Mouse (Mus musculus): ENCODE data around the gene Bloc1s2. TPM values are rescaled to one million over a fixed set of nuclear protein-coding genes. Genes with fewer than 3 reads are reported as not detected.

Bloc1s2 gene
- polyA plus RNA-seq, 1 experiment from 2014 or later: 96.2 TPM

DNA sequence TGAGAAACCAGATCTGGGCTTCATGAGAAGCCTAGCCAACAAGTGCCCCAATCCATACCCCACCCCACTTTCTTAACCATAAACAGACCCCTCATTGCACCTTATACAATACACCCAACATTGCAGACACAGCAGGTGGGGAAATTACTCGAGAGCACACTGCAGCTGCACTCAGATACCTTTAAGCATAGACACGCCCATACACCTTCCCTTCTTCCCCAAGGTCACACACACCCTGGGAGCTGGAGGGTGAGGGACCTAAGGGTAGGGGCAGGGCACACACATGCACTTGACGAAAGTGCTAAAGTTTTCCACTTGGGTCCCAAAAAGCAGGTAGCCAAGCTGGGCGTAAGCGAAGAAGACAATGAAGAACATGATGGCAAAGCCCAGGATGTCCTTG lies 7.5 kb upstream of the Bloc1s2 start:
- Histone ChIP-seq H3K4me1 (no peaks in the 10 kb centered on the region), H3K9ac (no peak overlapping the region), H3K4me3 (no peak overlapping the region), H3K4me2 (replicated peaks) (no peak overlapping the region), H3K27ac (no peak overlapping the region), H3K27me3 (peaks cover 53% of the 10 kb centered on the region), H3K9me3 (no peaks in the 10 kb centered on the region), H3K36me3 (no peaks in the 10 kb centered on the region)
- no peak for ATAC-seq (ENCODE audit: low FRiP score, low read depth)
- WGBS: 77% methylated on average over 5 of the region's 5 CpGs

DNA sequence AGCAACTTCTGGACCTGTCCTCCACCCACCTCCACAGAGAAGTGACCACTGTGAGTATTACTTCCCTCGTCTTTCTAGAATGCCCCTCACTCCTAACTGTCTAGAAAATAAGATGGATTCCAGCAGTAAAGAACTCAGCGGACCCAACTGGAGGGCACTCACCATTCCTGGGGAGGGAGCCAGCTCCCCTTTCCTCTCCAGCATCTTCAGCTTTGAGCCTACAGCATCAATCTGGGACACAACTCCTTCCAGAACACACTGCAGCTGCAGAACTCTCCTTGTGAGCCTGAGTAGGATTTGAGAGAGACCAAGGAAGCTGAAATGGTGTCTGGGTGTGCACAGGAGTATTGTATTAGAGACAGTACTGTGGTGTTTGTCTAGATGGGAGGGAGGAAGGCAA lies 2.7 kb upstream of the Bloc1s2 start:
- H3K9ac ChIP-seq: no peak overlapping the region
- peaks cover 10% of the 10 kb centered on the region for H3K4me1 ChIP-seq
- peaks cover 7% of the 10 kb centered on the region; the same call in 1 of the 2 replicates for H3K36me3 ChIP-seq
- no peak overlapping the region for H3K4me2 ChIP-seq (replicated peaks)
- H3K9me3 ChIP-seq: no peaks in the 10 kb centered on the region
- H3K4me3 ChIP-seq: no peak overlapping the region
- peaks cover 21% of the 10 kb centered on the region for H3K27me3 ChIP-seq
- 69% methylated on average over 2 of the region's 2 CpGs for WGBS
- no peak for ATAC-seq (ENCODE audit: low FRiP score, low read depth)
- no peak overlapping the region for H3K27ac ChIP-seq

DNA sequence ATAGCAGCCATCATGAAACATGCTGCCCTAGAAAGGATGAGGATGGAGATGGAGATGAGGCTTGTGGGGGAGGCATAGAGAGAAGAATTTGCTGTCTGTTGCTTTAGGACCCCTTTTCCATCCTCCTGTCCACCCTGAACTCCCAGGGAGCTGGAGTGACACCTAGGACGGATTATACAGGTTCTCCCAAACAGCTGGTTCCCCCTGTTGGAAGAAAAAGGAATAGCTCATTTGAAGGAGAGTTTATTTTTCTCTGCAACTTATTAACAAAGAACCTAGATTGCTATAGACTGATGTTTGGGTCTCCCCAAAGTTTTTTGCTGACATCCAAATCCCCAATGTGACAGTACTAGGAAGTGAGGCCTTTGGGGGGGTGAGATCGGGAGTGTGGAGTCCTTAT lies 2.1 kb upstream of the Bloc1s2 start:
- no peaks in the 10 kb centered on the region for H3K9me3 ChIP-seq
- H3K27me3 ChIP-seq: peaks cover 17% of the 10 kb centered on the region
- H3K4me3 ChIP-seq: no peak overlapping the region
- H3K27ac ChIP-seq: no peak overlapping the region
- H3K36me3 ChIP-seq: peaks cover 11% of the 10 kb centered on the region
- ATAC-seq (ENCODE audit: low FRiP score, low read depth): no peak
- no peak overlapping the region for H3K4me2 ChIP-seq (replicated peaks)
- 30% methylated on average over 2 of the region's 2 CpGs for WGBS
- no peak overlapping the region for H3K9ac ChIP-seq
- peaks cover 10% of the 10 kb centered on the region for H3K4me1 ChIP-seq

DNA sequence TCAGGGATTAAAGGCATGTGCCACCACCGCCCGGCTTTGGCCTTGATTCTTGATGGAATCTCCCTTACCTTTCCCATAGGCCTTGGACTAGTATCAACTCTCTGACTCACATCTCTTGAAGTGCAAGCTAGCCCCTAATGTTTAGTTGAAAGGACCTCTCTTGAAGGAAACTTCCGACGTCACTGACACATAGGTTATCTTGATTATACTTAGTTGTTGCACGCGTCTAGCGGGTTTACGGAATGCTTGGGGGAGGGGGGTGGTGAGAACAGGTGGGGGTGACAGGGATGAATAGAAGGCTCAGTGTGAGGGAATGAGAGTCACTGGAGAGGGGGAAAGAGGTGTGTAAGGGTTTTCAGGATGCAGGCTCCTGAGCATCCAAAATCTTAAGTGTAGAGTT lies 705 bp upstream of the Bloc1s2 start:
- Histone ChIP-seq H3K4me1 (peaks cover 10% of the 10 kb centered on the region), H3K9ac (no peak overlapping the region), H3K4me2 (replicated peaks) (no peak overlapping the region), H3K27ac (no peak overlapping the region), H3K4me3 (no peak overlapping the region), H3K36me3 (peaks cover 25% of the 10 kb centered on the region), H3K9me3 (no peaks in the 10 kb centered on the region), H3K27me3 (peaks cover 12% of the 10 kb centered on the region)
- WGBS: 95% methylated on average over 8 of the region's 8 CpGs
- ATAC-seq (ENCODE audit: low FRiP score, low read depth): no peak

DNA sequence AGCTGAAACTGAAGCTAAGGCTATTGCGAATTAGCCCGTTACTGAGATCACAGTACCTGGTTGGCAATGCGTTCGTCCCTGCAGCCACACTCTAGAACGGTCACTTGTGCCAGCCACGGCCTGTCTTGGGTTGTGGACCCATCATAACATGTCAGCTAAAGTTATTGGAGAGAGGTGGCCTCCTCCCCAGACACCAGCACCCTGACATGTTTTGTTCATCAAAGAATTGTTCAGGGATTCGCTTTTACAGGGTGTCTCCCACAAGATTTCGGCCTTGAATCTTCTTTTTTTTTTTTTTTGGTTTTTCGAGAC lies 278 bp upstream of the Bloc1s2 start:
- Histone ChIP-seq H3K9ac (0 out of 2 replicates have a peak overlapping the region, but pooled peaks have one; percentile 73), H3K9me3 (no peaks in the 10 kb centered on the region), H3K4me2 (replicated peaks) (peak overlapping the region; percentile 83), H3K4me1 (peaks cover 10% of the 10 kb centered on the region), H3K27ac (no peak overlapping the region), H3K4me3 (peak overlapping the region; percentile 77), H3K36me3 (peaks cover 30% of the 10 kb centered on the region), H3K27me3 (peaks cover 10% of the 10 kb centered on the region)
- WGBS: 68% methylated on average over 9 of the region's 9 CpGs
- ATAC-seq (ENCODE audit: low FRiP score, low read depth): no peak

DNA sequence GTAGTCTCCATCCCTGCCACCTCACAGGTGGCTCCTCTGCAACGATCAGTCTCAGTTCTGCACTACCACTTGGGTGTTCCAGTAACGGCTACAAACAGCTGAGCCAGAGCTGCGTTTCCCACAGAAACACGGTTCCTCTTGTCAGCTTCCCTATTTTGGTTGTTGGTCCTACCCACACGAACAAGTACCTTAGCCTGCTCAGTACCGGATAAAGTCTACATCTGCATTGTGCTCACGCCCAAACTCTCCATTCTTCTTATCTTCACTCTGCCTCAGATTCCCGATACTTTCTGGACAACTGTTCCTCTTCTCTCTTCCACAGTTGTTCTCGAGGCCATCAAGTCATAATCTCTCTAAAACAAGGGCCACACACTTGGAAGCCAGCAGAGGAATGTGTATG lies 1.9 kb downstream of the Bloc1s2 start:
- Histone ChIP-seq H3K4me3 (no peak overlapping the region), H3K4me1 (peaks cover 10% of the 10 kb centered on the region), H3K27me3 (peaks cover 5% of the 10 kb centered on the region; the same call in 1 of the 2 replicates), H3K36me3 (peaks cover 49% of the 10 kb centered on the region), H3K9me3 (no peaks in the 10 kb centered on the region), H3K9ac (no peak overlapping the region), H3K27ac (no peak overlapping the region), H3K4me2 (replicated peaks) (no peak overlapping the region)
- WGBS: 92% methylated on average over 9 of the region's 9 CpGs
- ATAC-seq (ENCODE audit: low FRiP score, low read depth): no peak

DNA sequence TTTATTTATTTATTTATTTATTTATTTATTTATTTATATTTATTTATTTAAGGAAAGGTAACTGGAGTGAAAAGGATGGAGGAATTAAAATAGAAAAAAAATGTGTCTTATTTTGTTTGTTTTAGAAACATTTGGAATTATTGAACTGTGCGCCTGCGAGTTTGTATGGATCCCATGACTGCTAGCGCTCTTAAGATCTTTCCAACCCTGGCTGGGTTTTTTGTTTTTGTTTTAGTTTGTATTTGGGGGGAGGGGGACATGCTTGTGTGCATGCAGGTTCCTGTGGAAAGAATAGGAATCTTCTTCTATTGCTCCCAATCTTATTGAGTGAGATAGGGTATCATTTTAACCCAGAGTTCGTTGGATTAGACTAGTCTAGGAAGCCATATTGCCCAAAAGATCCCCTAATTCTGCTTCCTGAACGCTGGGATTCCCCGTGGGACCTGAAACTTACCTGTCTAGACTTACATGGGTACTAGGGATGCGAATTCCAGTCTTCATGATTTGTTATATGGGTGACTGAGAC lies 10.2 kb downstream of the Bloc1s2 start:
- H3K9me3 ChIP-seq: peaks cover 5% of the 10 kb centered on the region; the same call in 1 of the 2 replicates
- no peak overlapping the region for H3K27ac ChIP-seq
- 31% methylated on average over 7 of the region's 7 CpGs for WGBS
- peak overlapping the region; percentile 80 for H3K4me3 ChIP-seq
- peak overlapping the region; percentile 51 for H3K9ac ChIP-seq
- peak overlapping the region; percentile 61 for H3K4me2 ChIP-seq (replicated peaks)
- no peak for ATAC-seq (ENCODE audit: low FRiP score, low read depth)
- H3K4me1 ChIP-seq: peaks cover 8% of the 10 kb centered on the region
- H3K27me3 ChIP-seq: no peaks in the 10 kb centered on the region
- H3K36me3 ChIP-seq: peaks cover 38% of the 10 kb centered on the region

DNA sequence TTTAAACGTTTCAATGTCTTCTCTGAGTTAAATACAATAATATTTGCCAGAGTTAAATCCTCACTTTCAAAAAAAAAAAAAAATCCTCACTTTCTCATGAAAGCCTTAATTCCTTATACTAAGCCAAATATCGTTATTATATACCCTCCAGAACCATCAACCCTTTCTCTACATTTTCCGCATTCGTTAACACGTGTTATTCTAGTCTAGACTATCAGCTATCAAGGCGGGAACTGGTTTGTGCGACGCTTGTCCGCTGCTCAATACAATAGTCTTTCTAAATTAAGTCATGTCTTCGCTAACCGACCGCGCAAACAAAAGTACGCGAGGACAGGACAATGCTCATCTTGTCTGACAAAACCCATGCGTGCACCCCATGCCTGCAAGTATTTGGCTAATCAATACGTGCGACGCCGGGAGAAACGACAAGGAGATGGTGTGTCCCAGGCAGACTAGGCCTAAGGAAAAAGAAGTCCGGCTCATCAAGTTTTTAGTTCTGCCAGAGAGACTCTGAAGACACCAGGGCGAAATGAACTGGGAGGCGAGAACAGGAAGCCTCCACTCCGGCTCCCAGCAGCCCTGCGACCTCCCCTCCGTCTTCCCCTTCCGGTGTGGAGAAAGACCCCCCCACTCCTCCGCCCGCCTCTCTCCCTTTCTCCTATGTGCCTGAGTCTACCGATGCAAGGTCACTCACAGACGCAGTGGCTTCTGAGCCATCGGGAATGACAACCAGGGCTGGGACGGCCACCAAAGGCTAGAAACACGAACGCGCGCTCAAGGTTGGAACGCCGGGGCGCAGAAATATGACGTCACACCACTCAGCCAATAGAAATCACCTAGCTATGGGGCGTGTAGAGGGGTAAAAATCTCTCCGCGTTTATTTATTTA lies 10.9 kb downstream of the Bloc1s2 start, which contains the start of gene Cwf19l1:
Cwf19l1 (minus strand) TSS at position 805 of the 888 bp plus-strand sequence.
- H3K4me2 ChIP-seq (replicated peaks): peak within 1 kb of the TSS; percentile 81
- peak within 1 kb of the TSS; percentile 81 for H3K9ac ChIP-seq
- H3K4me1 ChIP-seq: peaks cover 8% of the 10 kb centered on the region
- peak within 1 kb of the TSS; percentile 80 for H3K4me3 ChIP-seq
- no peaks in the 10 kb centered on the region for H3K27me3 ChIP-seq
- peaks cover 5% of the 10 kb centered on the region; the same call in 1 of the 2 replicates for H3K9me3 ChIP-seq
- peaks cover 40% of the 10 kb centered on the region for H3K36me3 ChIP-seq
- H3K27ac ChIP-seq: peak within 1 kb of the TSS; percentile 87
- ATAC-seq (ENCODE audit: low FRiP score, low read depth): peak; percentile 90
- under 1% methylated on average over 45 of the region's 45 CpGs for WGBS

DNA sequence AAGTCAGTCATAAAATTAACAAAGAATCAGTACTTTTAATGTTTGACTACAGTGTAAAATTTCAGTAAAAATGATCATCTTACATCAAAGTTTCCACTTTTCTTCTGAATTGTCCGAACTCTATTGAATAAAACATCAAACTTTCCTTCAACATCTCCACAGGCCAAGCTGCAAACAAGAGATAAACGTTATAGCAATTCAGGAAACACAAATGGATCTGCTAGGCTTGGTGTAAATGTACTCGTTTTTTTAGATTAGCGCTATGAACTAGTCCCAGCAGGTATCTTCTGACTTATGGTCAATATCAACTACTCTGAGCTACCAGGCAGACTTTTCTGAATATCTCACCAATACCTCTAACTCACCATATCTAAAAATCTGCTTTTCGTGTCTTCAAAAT lies 13.3 kb downstream of the Bloc1s2 start:
- no peak for ATAC-seq (ENCODE audit: low FRiP score, low read depth)
- WGBS: 89% methylated on average over 5 of the region's 5 CpGs
- H3K9ac ChIP-seq: no peak overlapping the region
- peaks cover 8% of the 10 kb centered on the region for H3K4me1 ChIP-seq
- H3K4me3 ChIP-seq: no peak overlapping the region
- H3K9me3 ChIP-seq: no peaks in the 10 kb centered on the region
- H3K27ac ChIP-seq: no peak overlapping the region
- no peak overlapping the region for H3K4me2 ChIP-seq (replicated peaks)
- H3K36me3 ChIP-seq: peaks cover 40% of the 10 kb centered on the region
- no peaks in the 10 kb centered on the region for H3K27me3 ChIP-seq

DNA sequence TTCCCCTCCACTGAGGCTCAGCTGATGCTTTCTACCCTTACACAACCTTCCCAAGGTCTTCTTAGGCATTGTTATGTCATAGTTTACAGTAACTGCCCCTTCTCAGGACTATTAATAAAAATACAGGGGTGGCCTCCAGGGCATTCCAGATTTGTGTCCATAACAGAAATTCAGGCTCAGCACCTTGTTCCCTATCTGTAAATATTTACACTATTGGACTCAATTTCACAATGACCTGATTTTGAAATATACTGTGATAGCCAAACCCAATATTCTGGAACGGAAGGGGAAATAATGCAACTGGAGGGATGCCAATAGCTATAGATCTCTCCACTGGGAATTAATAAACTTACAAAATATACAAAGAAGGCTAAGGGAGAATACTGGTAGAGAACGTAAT lies 17.7 kb downstream of the Bloc1s2 start:
- H3K27me3 ChIP-seq: no peaks in the 10 kb centered on the region
- H3K9me3 ChIP-seq: no peaks in the 10 kb centered on the region
- no peak overlapping the region for H3K4me3 ChIP-seq
- H3K4me1 ChIP-seq: no peaks in the 10 kb centered on the region
- H3K27ac ChIP-seq: no peak overlapping the region
- peaks cover 78% of the 10 kb centered on the region for H3K36me3 ChIP-seq
- no peak overlapping the region for H3K4me2 ChIP-seq (replicated peaks)
- 89% methylated on average over 2 of the region's 2 CpGs for WGBS
- ATAC-seq (ENCODE audit: low FRiP score, low read depth): no peak
- H3K9ac ChIP-seq: no peak overlapping the region

DNA sequence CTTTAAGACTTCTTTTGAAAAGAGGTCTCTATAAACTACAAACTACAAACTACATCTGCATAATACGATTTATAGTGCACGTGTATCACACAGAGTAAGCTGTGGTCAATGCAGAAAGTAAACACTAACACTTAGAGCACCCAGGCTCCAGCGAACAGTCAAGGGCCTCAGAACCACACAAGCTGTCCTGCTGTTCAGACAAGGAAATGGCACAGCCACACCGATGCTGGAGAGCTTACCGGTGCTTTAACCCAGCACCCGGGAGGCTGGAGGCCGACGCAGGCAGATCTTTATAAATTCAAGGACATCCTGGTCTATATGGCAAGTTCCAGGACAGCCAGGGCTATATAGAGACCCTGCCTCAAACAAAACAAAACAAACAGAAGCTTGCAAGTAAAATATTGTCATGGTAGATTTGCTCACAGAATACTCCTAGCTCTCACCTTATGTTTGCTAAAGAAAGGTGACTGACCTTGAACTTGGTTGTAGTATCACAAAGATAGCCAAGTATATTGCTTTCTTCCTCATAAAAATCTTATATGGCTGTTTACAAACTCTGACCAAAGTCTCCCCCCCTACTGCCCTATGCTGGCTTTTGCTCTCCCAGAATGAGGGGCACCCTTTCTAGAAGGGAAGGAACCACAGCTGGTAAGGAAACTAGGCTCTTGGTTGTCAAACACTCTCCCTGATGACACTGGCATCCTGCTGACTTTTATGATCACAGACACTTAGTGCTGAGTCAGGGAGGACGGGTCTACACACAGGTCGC lies 18.3 kb downstream of the Bloc1s2 start:
- no peak for ATAC-seq (ENCODE audit: low FRiP score, low read depth)
- Histone ChIP-seq H3K27me3 (no peaks in the 10 kb centered on the region), H3K4me3 (no peak overlapping the region), H3K9me3 (no peaks in the 10 kb centered on the region), H3K9ac (no peak overlapping the region), H3K36me3 (peaks cover 84% of the 10 kb centered on the region), H3K27ac (no peak overlapping the region), H3K4me2 (replicated peaks) (no peak overlapping the region), H3K4me1 (no peaks in the 10 kb centered on the region)
- WGBS: 92% methylated on average over 10 of the region's 10 CpGs

DNA sequence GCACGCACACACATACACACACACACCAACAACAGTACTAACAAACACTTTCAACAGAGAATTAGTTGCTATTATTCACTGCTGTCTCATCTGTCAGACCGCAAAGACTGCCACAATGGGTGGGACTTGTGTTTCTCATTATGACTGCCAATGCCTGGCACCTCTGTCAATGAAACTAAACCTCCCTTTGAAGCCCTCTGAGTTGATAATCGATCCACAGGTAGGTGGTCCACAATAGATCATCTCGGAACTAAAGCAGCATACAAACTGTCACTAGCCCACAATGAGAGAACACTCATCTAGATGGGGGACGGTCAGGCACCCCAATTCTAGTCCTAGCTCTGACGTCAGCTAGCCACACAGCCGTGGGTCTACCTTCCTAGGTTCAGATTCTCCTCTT lies 25.1 kb downstream of the Bloc1s2 start:
- ATAC-seq (ENCODE audit: low FRiP score, low read depth): no peak
- Histone ChIP-seq H3K4me3 (no peak overlapping the region), H3K9ac (no peak overlapping the region), H3K4me2 (replicated peaks) (no peak overlapping the region), H3K4me1 (no peaks in the 10 kb centered on the region), H3K9me3 (no peaks in the 10 kb centered on the region), H3K27ac (no peak overlapping the region), H3K36me3 (peaks cover 84% of the 10 kb centered on the region), H3K27me3 (no peaks in the 10 kb centered on the region)
- WGBS: 95% methylated on average over 7 of the region's 7 CpGs

Measured in limb, embryonic 13.5 days (tissue).